Mouse (Mus musculus): ENCODE data around the gene Pla2g12b. TPM values are rescaled to one million over a fixed set of nuclear protein-coding genes. Genes with fewer than 3 reads are reported as not detected.

The Pla2g12b gene
- polyA plus RNA-seq (2017; shearing (Covaris generic)) = not detected

DNA sequence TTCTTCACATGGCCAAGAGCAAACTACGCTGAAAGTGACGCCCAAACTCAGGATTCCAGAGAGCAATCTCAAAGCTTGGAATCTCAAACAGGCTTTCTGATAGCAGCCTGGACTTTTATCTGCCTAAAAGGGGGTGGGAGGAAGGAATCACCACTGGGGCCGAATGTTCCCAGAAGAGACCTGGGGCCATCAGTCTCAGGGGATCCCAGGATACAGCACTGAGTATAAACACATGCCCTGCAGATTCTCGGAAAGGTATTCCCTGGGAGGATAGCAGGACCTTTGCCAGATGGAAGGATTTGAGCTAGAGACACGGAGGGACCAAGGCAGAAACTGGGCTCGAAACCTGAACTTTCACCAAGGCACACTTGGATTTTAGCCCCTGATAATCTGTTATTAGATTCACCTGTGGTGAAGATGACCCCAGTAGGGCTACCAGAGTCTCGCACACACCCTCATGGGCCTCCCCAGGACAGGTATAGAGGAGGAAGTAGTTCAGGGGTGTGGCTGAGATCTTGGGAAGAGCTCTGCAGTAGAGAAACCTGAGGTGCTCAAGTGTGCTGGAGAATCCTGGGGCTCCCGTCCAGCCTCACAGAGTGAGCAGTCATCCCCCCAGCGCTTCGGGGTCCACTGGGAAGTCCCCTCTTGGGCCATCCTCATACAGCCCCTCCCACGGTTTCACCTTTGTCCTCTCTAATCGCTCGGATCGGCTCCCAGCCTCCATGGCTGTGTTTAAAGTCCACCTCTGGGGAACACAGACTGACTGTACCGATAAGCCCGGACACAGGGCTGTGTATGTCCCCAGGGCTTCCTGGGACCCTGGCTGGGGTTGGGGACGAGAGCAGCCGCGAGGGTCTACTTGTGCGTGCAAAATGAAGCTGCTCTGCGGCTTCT, at the start of gene Pla2g12b:
TSS of gene Pla2g12b (plus strand) at position 762 of the 894 bp plus-strand sequence.

DNA sequence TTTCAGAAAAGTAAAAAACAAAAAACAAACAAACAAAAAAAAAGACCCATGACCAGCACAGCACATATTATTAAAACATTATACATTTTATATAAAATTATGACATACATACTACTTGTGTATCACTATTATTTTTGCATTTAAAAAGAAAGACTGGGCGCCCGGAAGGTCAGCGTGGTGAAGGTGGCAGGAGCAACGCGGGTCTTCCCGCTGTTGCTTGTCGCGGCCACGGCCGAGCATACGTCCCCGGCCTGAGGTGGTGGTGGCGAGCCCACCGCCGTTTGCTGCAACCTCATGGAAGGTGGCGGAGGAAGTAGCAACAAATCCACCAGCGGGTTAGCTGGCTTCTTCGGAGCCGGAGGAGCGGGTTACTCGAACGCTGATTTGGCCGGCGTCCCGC, 8.0 kb upstream of the Pla2g12b start, which contains the start of gene Gm10273:
TSS of gene Gm10273 (plus strand) at position 172 of the 400 bp plus-strand sequence.

DNA sequence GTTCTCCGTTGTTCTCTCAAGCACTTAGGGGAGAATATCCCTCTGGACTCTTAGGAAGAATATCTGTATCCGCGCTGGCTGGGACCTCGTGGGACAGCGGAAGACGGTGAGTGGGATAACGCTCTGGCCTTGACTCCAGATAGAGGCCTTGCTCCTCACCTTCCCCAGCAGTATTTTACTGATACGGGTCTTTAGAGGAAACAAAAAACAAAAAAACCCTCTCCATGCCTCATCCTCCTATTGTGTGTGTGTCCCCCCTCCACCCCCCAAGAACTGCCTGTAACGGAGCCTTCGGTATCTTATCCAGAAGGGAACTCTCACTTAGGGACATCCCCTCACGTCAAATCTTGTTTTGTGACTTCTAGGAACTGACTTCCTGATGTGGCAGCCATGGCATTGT, 38.3 kb downstream of the Pla2g12b start, which contains the start of gene Oit3:
TSS of gene Oit3 (minus strand) at position 44 of the 400 bp plus-strand sequence.

Other genes starting within 250 kb of the Pla2g12b start
- gene Sept10, start 181.8 kb upstream of the Pla2g12b start, polyA plus RNA-seq (2017; shearing (Covaris generic)) = 0.57 TPM
- gene Sowahc, start 181.7 kb upstream of the Pla2g12b start, polyA plus RNA-seq (2017; shearing (Covaris generic)) = 1.1 TPM
- 39.9 TPM for gene P4ha1, start 80.4 kb upstream of the Pla2g12b start, polyA plus RNA-seq (2017; shearing (Covaris generic))
- gene Gm10273, start 8.0 kb upstream of the Pla2g12b start, polyA plus RNA-seq (2017; shearing (Covaris generic)) = 104 TPM
- not detected for gene Oit3, start 38.1 kb downstream of the Pla2g12b start, polyA plus RNA-seq (2017; shearing (Covaris generic))
- not detected for gene Gm10322, start 212.4 kb downstream of the Pla2g12b start, polyA plus RNA-seq (2017; shearing (Covaris generic))
- 19.2 TPM for gene Mcu, start 213.0 kb downstream of the Pla2g12b start, polyA plus RNA-seq (2017; shearing (Covaris generic))